Mouse (Mus musculus): ENCODE data around the gene Tpi1.
A peak's percentile ranks its signal among the peaks of the same experiment; 100 is the strongest.
"Not testable (repeated sequence)": the region's sequence is repeated elsewhere in the genome, so short reads cannot be mapped to it uniquely, and the experiment has no call there.

Gene Tpi1

GRCm38 (mm10) chr6:124831199-124831598 is 17.1 kb upstream of the Tpi1 start:
- not testable (repeated sequence) for DNase-seq (ENCODE audit: low spot score in 2 of 2)

GRCm38 (mm10) chr6:124829799-124830700 is 16.0 kb upstream of the Tpi1 start:
- peak; percentile 86 to 95 for DNase-seq (ENCODE audit: low spot score in 2 of 2)

GRCm38 (mm10) chr6:124828868-124829798 is 15.0 kb upstream of the Tpi1 start, which contains the start of the genes Usp5 and Cdca3:
Usp5 (minus strand) TSS chr6:124829484.
Cdca3 (plus strand) TSS chr6:124829547.
- peak; percentile 96 to 98 for DNase-seq (ENCODE audit: low spot score in 2 of 2)

- peak in 1 of 2 experiments; percentile 50 for DNase-seq (ENCODE audit: low spot score in 2 of 2)
Measured at GRCm38 (mm10) chr6:124828101-124828592, 14.1 kb upstream of the Tpi1 start.

- no peak for DNase-seq (ENCODE audit: low spot score in 2 of 2)
Measured at GRCm38 (mm10) chr6:124822049-124822448, 8.0 kb upstream of the Tpi1 start.

GRCm38 (mm10) chr6:124820891-124821290 is 6.8 kb upstream of the Tpi1 start:
- DNase-seq (ENCODE audit: low spot score in 2 of 2) = no peak

- no peak for DNase-seq (ENCODE audit: low spot score in 2 of 2)
Measured at GRCm38 (mm10) chr6:124817971-124818370, 3.9 kb upstream of the Tpi1 start.

- no peak for DNase-seq (ENCODE audit: low spot score in 2 of 2)
Measured at GRCm38 (mm10) chr6:124817563-124817962, 3.5 kb upstream of the Tpi1 start.

- DNase-seq (ENCODE audit: low spot score in 2 of 2) = no peak
Measured at GRCm38 (mm10) chr6:124817125-124817524, 3.0 kb upstream of the Tpi1 start.

GRCm38 (mm10) chr6:124816611-124817010 is 2.5 kb upstream of the Tpi1 start:
- no peak for DNase-seq (ENCODE audit: low spot score in 2 of 2)

- no peak for DNase-seq (ENCODE audit: low spot score in 2 of 2)
Measured at GRCm38 (mm10) chr6:124814858-124815774, 1.0 kb upstream of the Tpi1 start.

GRCm38 (mm10) chr6:124814448-124814847 is 352 bp upstream of the Tpi1 start:
- DNase-seq (ENCODE audit: low spot score in 2 of 2) = no peak

GRCm38 (mm10) chr6:124813496-124813895 is 600 bp downstream of the Tpi1 start:
- DNase-seq (ENCODE audit: low spot score in 2 of 2) = peak in 1 of 2 experiments; percentile 78

GRCm38 (mm10) chr6:124812848-124813247 is 1.2 kb downstream of the Tpi1 start:
- DNase-seq (ENCODE audit: low spot score in 2 of 2) = no peak

GRCm38 (mm10) chr6:124811701-124812560 is 2.2 kb downstream of the Tpi1 start:
- no peak for DNase-seq (ENCODE audit: low spot score in 2 of 2)

GRCm38 (mm10) chr6:124811403-124811665 is 2.8 kb downstream of the Tpi1 start:
- DNase-seq (ENCODE audit: low spot score in 2 of 2) = no peak

GRCm38 (mm10) chr6:124810566-124811402 is 3.3 kb downstream of the Tpi1 start:
- not testable (repeated sequence) for DNase-seq (ENCODE audit: low spot score in 2 of 2)

- DNase-seq (ENCODE audit: low spot score in 2 of 2) = no peak
Measured at GRCm38 (mm10) chr6:124809775-124810538, 4.1 kb downstream of the Tpi1 start.

Measured in spleen, postnatal 10 days (tissue).